Mouse (Mus musculus) myocyte (in vitro differentiated cells): ENCODE data around the gene Pcdh9. TPM values are rescaled to one million over a fixed set of nuclear protein-coding genes. Genes with fewer than 3 reads are reported as not detected.

ENCODE experiments used
- H3K27me3 ChIP-seq: one replicate; pipeline ENCODE4 v1.6.1; 2011; ENCODE audit not compliant: control insufficient read depth, insufficient read depth, insufficient read length
- H3K36me3 ChIP-seq: one replicate; pipeline ENCODE4 v1.6.1; 2011; ENCODE audit not compliant: control insufficient read depth, insufficient read depth
- H3K4me2 ChIP-seq: one replicate; pipeline ENCODE4 v1.6.1; 2011; ENCODE audit warnings: low read depth, control low read depth
- H3K4me3 ChIP-seq: one replicate; pipeline ENCODE4 v1.5.1; 2011; ENCODE audit warnings: mild to moderate bottlenecking, control low read depth, moderate library complexity
- H3K79me2 ChIP-seq: one replicate; pipeline ENCODE4 v1.6.1; 2011; ENCODE audit not compliant: control insufficient read depth, insufficient read depth
- H3ac ChIP-seq: one replicate; pipeline ENCODE4 v1.6.1; 2011; ENCODE audit not compliant: control insufficient read depth, insufficient read length
- CEBPB ChIP-seq: IDR thresholded peaks from 2 replicates; pipeline ENCODE4 v1.6.1; 2011; ENCODE audit warnings: mild to moderate bottlenecking, moderate library complexity; ENCODE audit not compliant: poor library complexity, insufficient read depth, severe bottlenecking
- E2F4 ChIP-seq: IDR thresholded peaks from one replicate; pipeline ENCODE4 v1.6.1; 2011; ENCODE audit warnings: mild to moderate bottlenecking, control low read depth, moderate library complexity; ENCODE audit not compliant: insufficient read depth
- MAX ChIP-seq: IDR thresholded peaks from one replicate; pipeline ENCODE4 v1.6.1; 2011; ENCODE audit warnings: low read depth, mild to moderate bottlenecking, control low read depth
- MYOD1 ChIP-seq, 3 experiments: IDR thresholded peaks; one replicate each; pipeline ENCODE4 v1.6.1; 2011; ENCODE audit warnings: control low read depth in 2 of 3, low read depth in 2 of 3, mild to moderate bottlenecking in 2 of 3, moderate library complexity in 1 of 3; ENCODE audit not compliant: insufficient read length in 2 of 3, control insufficient read depth in 1 of 3
- MYOG ChIP-seq, 3 experiments: IDR thresholded peaks; one replicate each; pipeline ENCODE4 v1.6.1; 2011; ENCODE audit warnings: control low read depth in 2 of 3, low read depth in 2 of 3, mild to moderate bottlenecking in 2 of 3; ENCODE audit not compliant: insufficient read length in 2 of 3, control insufficient read depth in 1 of 3, insufficient read depth in 1 of 3
- POLR2A ChIP-seq: IDR thresholded peaks from one replicate; pipeline ENCODE4 v1.6.1; 2011; ENCODE audit warnings: low read depth, mild to moderate bottlenecking, control low read depth, moderate library complexity; ENCODE audit not compliant: insufficient read length
- POLR2AphosphoS2 ChIP-seq: IDR thresholded peaks from one replicate; pipeline ENCODE4 v1.6.1; 2011; ENCODE audit warnings: low read depth, control low read depth; ENCODE audit not compliant: insufficient read length
- REST ChIP-seq: IDR thresholded peaks from one replicate; pipeline ENCODE4 v1.6.1; 2011; ENCODE audit warnings: mild to moderate bottlenecking, control low read depth, moderate library complexity; ENCODE audit not compliant: insufficient read depth, insufficient read length
- SRF ChIP-seq: IDR thresholded peaks from one replicate; pipeline ENCODE4 v1.6.1; 2011; ENCODE audit warnings: low read depth; ENCODE audit not compliant: control insufficient read depth, insufficient read length
- TCF12 ChIP-seq: IDR thresholded peaks from one replicate; pipeline ENCODE4 v1.6.1; 2011; ENCODE audit warnings: mild to moderate bottlenecking, control low read depth; ENCODE audit not compliant: poor library complexity, insufficient read depth, severe bottlenecking
- TCF3 ChIP-seq: IDR thresholded peaks from one replicate; pipeline ENCODE4 v1.6.1; 2011; ENCODE audit warnings: low read depth, control low read depth; ENCODE audit not compliant: insufficient read length
- USF1 ChIP-seq: IDR thresholded peaks from one replicate; pipeline ENCODE4 v1.6.1; 2011; ENCODE audit warnings: low read depth, mild to moderate bottlenecking, control low read depth, moderate library complexity
- polyA plus RNA-seq: library from polyadenylated mRNA; unstranded; fragments of >200 nt; fragmentation: generic; extraction: Trizol; gene quantifications from one replicate; pipeline ENCODE4 v1.2.1, GENCODE M21; 2012; ENCODE audit warnings: missing spikeins

Pcdh9 gene
- polyA plus RNA-seq, 1 experiment = 0.02 TPM

DNA sequence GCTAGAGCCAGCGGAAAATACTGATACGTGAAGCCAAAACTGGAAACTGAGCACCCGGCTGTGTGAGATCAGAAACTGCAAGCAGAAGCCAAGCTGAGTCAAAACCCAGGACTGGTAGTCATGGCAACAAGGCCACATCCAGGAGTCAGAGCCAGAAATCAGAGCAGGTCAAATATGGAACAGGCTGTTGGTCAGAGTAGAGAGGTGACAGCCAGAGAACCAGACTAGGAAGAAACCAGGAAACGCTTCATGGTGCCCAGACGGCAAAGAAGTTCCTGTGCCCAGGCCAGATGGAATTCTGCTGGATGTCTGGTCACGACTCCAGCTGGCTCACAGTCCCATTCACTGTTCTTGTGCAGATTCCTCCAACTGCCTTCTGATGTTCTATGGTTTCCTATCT lies 539.6 kb downstream of the Pcdh9 start:
- no peaks in the 10 kb centered on the region for H3K36me3 ChIP-seq

DNA sequence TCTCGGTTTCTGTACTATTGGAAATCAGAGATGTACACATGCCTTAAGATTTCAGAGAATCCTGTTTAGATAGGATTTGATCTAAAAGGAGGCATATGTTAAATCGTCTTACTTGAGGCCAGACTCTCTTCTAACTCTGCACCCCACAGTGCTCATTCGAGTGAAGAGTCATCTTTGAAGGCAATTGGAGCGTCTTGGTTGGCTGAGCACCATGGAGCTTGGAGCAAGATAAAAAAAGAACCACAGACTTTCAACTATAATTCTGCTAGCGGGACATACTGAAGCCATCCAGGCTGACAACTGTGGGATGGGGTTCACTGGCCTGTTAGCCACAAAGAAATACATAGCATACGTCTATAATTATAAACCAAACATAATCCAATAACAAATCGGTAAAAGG lies 541.3 kb downstream of the Pcdh9 start:
- H3K4me3 ChIP-seq = no peak overlapping the region
- H3K36me3 ChIP-seq = no peaks in the 10 kb centered on the region
- TF ChIP-seq CEBPB = no peak
- H3K27me3 ChIP-seq = no peaks in the 10 kb centered on the region
- H3K4me2 ChIP-seq = no peak overlapping the region
- H3ac ChIP-seq = no peak overlapping the region
- H3K79me2 ChIP-seq = no peaks in the 10 kb centered on the region

More for the DNA sequence above, 539.6 kb downstream of the Pcdh9 start:
- Histone ChIP-seq H3K79me2 (no peaks in the 10 kb centered on the region), H3ac (no peak overlapping the region), H3K4me2 (peak overlapping the region; percentile 1), H3K4me3 (no peak overlapping the region), H3K27me3 (no peaks in the 10 kb centered on the region)
- TF ChIP-seq MYOD1 (IDR thresholded peaks at IDR 0.05; ENCODE audit: control insufficient read depth in 1 of 3, insufficient read length in 2 of 3, low read depth in 2 of 3) (no peak), SRF (no peak), MYOG (IDR thresholded peaks at IDR 0.05; ENCODE audit: control insufficient read depth in 1 of 3, insufficient read depth in 1 of 3, insufficient read length in 2 of 3, low read depth in 2 of 3) (no peak), MAX (no peak), REST (no peak), TCF3 (no peak)

GRCm38 (mm10) chr14:93347031-93347430 lies 543.4 kb downstream of the Pcdh9 start:
- Histone ChIP-seq H3K4me2 (no peak overlapping the region), H3K36me3 (no peaks in the 10 kb centered on the region), H3K4me3 (no peak overlapping the region), H3K79me2 (no peaks in the 10 kb centered on the region), H3K27me3 (no peaks in the 10 kb centered on the region), H3ac (no peak overlapping the region)
- no peak for TF ChIP-seq POLR2AphosphoS2
- no peak for TF ChIP-seq MAX
- TF ChIP-seq USF1 = no peak
- TF ChIP-seq SRF = no peak
- no peak for TF ChIP-seq TCF12
- TF ChIP-seq TCF3 = no peak
- TF ChIP-seq MYOD1 (IDR thresholded peaks at IDR 0.05; ENCODE audit: control insufficient read depth in 1 of 3, insufficient read length in 2 of 3, low read depth in 2 of 3) = no peak
- TF ChIP-seq CEBPB = no peak
- no peak for TF ChIP-seq MYOG (IDR thresholded peaks at IDR 0.05; ENCODE audit: control insufficient read depth in 1 of 3, insufficient read depth in 1 of 3, insufficient read length in 2 of 3, low read depth in 2 of 3)
- no peak for TF ChIP-seq POLR2A
- no peak for TF ChIP-seq REST
- no peak for TF ChIP-seq E2F4

DNA sequence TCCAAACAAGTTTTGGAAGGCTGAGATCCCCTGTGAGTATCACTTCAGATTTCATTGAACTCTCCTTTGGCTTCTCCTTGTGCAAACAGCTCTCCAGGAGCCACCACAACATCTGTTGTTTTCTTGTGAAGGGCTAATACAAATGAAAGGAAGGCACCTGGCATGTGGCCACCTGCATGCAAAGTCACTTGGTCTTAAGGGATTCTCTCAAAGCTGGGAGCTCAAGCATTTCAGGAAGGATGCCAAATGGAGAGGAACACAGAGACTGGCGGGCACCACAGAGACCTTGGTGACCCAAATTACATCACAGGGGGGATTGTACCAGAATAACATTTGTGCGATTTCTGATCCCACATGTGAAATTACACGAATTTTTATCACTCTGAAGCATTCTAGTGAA lies 547.7 kb downstream of the Pcdh9 start:
- no peak overlapping the region for H3K4me2 ChIP-seq
- no peaks in the 10 kb centered on the region for H3K27me3 ChIP-seq
- no peak overlapping the region for H3ac ChIP-seq
- TF ChIP-seq E2F4 = no peak
- TF ChIP-seq TCF3 = no peak
- no peak for TF ChIP-seq USF1
- no peak for TF ChIP-seq POLR2AphosphoS2
- TF ChIP-seq CEBPB = no peak
- no peak for TF ChIP-seq MYOD1 (IDR thresholded peaks at IDR 0.05; ENCODE audit: control insufficient read depth in 1 of 3, insufficient read length in 2 of 3, low read depth in 2 of 3)
- TF ChIP-seq SRF = no peak
- no peak for TF ChIP-seq MAX
- no peak for TF ChIP-seq TCF12
- no peak for TF ChIP-seq POLR2A
- TF ChIP-seq REST = no peak
- TF ChIP-seq MYOG (IDR thresholded peaks at IDR 0.05; ENCODE audit: control insufficient read depth in 1 of 3, insufficient read depth in 1 of 3, insufficient read length in 2 of 3, low read depth in 2 of 3) = no peak
- H3K36me3 ChIP-seq = no peaks in the 10 kb centered on the region
- H3K4me3 ChIP-seq = no peak overlapping the region
- no peaks in the 10 kb centered on the region for H3K79me2 ChIP-seq

- no peaks in the 10 kb centered on the region for H3K36me3 ChIP-seq
- no peak overlapping the region for H3K4me2 ChIP-seq
- no peaks in the 10 kb centered on the region for H3K27me3 ChIP-seq
- no peak overlapping the region for H3ac ChIP-seq
- no peak overlapping the region for H3K4me3 ChIP-seq
- no peaks in the 10 kb centered on the region for H3K79me2 ChIP-seq
- TF ChIP-seq SRF (no peak), CEBPB (no peak), MYOG (IDR thresholded peaks at IDR 0.05; ENCODE audit: control insufficient read depth in 1 of 3, insufficient read depth in 1 of 3, insufficient read length in 2 of 3, low read depth in 2 of 3) (no peak), TCF3 (no peak), MAX (no peak), REST (no peak), POLR2A (no peak), POLR2AphosphoS2 (no peak), MYOD1 (IDR thresholded peaks at IDR 0.05; ENCODE audit: control insufficient read depth in 1 of 3, insufficient read length in 2 of 3, low read depth in 2 of 3) (no peak), E2F4 (no peak)
Measured at GRCm38 (mm10) chr14:93341390-93341789, 549.1 kb downstream of the Pcdh9 start.
